ENCODE assay signal across 22 mouse cellular contexts in the genomic region with DNA sequence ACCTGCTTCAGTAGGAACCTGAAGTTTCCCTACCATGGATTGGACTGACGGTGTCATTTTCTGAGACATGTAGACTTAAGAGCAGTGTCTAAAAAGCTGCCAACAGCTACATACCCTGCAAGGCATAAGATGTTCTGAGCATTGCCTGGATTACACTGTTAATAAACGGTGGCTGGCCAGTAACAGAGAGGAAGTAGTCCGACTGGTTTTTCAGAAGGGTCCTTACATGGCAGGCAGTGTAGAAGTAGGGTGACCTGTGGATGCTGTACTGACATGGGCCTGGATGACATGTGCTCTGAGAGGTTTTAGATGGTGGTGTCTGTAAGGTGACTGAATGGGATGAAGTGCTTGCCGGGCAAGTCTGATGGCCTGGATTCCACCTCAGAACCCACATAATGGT. TPM values are rescaled to one million over a fixed set of nuclear protein-coding genes. Genes with fewer than 3 reads are reported as not detected.
DNase-seq lines count a peak whose midpoint lies in the region; ATAC-seq and TF ChIP-seq lines count a peak whose summit lies in the region.
"Had no signal": no experiment of that assay in that cellular context is flagged by ENCODE, and none has a peak within 500 bp of the region (broad histone marks: within the 10 kb centered on the region; RNA-seq: fewer than 3 reads in every experiment).

No protein-coding gene starts in this region.

- TF ChIP-seq EP300 in heart, adult 2 months (IDR thresholded peaks at IDR 0.05; ENCODE audit: insufficient read depth, low read depth, low read length) = no peak

- TF ChIP-seq POLR2A in heart, adult 2 months (IDR thresholded peaks at IDR 0.05; ENCODE audit: insufficient read depth, low read depth, low read length) = no peak

- peak overlapping the region; percentile 18; the same call in 1 of the 2 replicates for H3K27ac ChIP-seq in heart, adult 2 months
- no peak overlapping the region for H3K27ac ChIP-seq in heart, embryonic 10.5 days
- 0 out of 2 replicates have a peak overlapping the region, but pooled peaks have one; percentile 30 for H3K27ac ChIP-seq in hindbrain, embryonic 12.5 days
- no peak overlapping the region for H3K27ac ChIP-seq in hindbrain, embryonic 10.5 days
- H3K27ac ChIP-seq in lung, embryonic 16.5 days (ENCODE audit: low read length) = peak overlapping the region; percentile 54
- H3K27ac ChIP-seq: hindbrain, embryonic 15.5 days; liver, embryonic 12.5 days had no signal

- no peaks in the 10 kb centered on the region for H3K9me3 ChIP-seq in heart, embryonic 10.5 days
- no peaks in the 10 kb centered on the region for H3K9me3 ChIP-seq in hindbrain, embryonic 12.5 days (replicated peaks)
- H3K9me3 ChIP-seq in hindbrain, embryonic 10.5 days = no peaks in the 10 kb centered on the region
- no peaks in the 10 kb centered on the region for H3K9me3 ChIP-seq in lung, embryonic 16.5 days (ENCODE audit: control insufficient read depth, low read length)
- H3K9me3 ChIP-seq: hindbrain, embryonic 15.5 days; limb, embryonic 13.5 days; liver, embryonic 12.5 days had no signal

- 54% methylated on average over 4 of the region's 4 CpGs for WGBS in heart, adult 2 months
- 73% methylated on average over 4 of the region's 4 CpGs for WGBS in heart, embryonic 10.5 days
- WGBS in hindbrain, embryonic 12.5 days = 82% methylated on average over 4 of the region's 4 CpGs
- WGBS in hindbrain, embryonic 10.5 days = 86% methylated on average over 4 of the region's 4 CpGs
- WGBS in lung, embryonic 16.5 days = 44% methylated on average over 4 of the region's 4 CpGs

- intact Hi-C loops in heart, adult 2 months (cut with DNase I) = no loop called here

- H3K9ac ChIP-seq in heart, adult 2 months (ENCODE audit: low read depth, low read length) = no peak overlapping the region
- no peak overlapping the region for H3K9ac ChIP-seq in hindbrain, embryonic 12.5 days
- 0 out of 2 replicates have a peak overlapping the region, but pooled peaks have one; percentile 22 for H3K9ac ChIP-seq in lung, embryonic 16.5 days (ENCODE audit: low read length)
- H3K9ac ChIP-seq: hindbrain, embryonic 15.5 days; limb, embryonic 13.5 days; liver, embryonic 12.5 days had no signal

- peaks cover 46% of the 10 kb centered on the region for H3K4me1 ChIP-seq in heart, adult 2 months (ENCODE audit: control insufficient read depth, insufficient read depth, low read length)
- peaks cover 71% of the 10 kb centered on the region for H3K4me1 ChIP-seq in heart, embryonic 10.5 days
- peaks cover 66% of the 10 kb centered on the region for H3K4me1 ChIP-seq in hindbrain, embryonic 12.5 days
- peaks cover 66% of the 10 kb centered on the region for H3K4me1 ChIP-seq in hindbrain, embryonic 10.5 days (replicated peaks)
- H3K4me1 ChIP-seq in lung, embryonic 16.5 days (replicated peaks; ENCODE audit: control insufficient read depth, insufficient read depth, low read length) = peaks cover 85% of the 10 kb centered on the region

- no peaks in the 10 kb centered on the region for H3K27me3 ChIP-seq in heart, adult 2 months (ENCODE audit: control insufficient read depth, insufficient read depth, low read length)
- H3K27me3 ChIP-seq in heart, embryonic 10.5 days (ENCODE audit: insufficient read depth, poor library complexity, severe bottlenecking) = no peaks in the 10 kb centered on the region
- no peaks in the 10 kb centered on the region for H3K27me3 ChIP-seq in hindbrain, embryonic 12.5 days
- H3K27me3 ChIP-seq in hindbrain, embryonic 10.5 days (ENCODE audit: insufficient read depth, poor library complexity, severe bottlenecking) = no peaks in the 10 kb centered on the region
- H3K27me3 ChIP-seq in lung, embryonic 16.5 days (ENCODE audit: control insufficient read depth, insufficient read depth, low read depth, low read length) = no peaks in the 10 kb centered on the region
- H3K27me3 ChIP-seq: hindbrain, embryonic 15.5 days; limb, embryonic 13.5 days; liver, embryonic 12.5 days had no signal

- DNase-seq in heart, adult 2 months = peak in 1 of 2 experiments; percentile 11
- no peak for DNase-seq in heart, embryonic 10.5 days (ENCODE audit: low spot score)
- DNase-seq in hindbrain, embryonic 10.5 days (ENCODE audit: low spot score) = no peak
- DNase-seq in lung, postnatal 14 days = no peak
- DNase-seq in right cerebral cortex, postnatal 36 days (ENCODE audit: low spot score in 2 of 2) = no peak
- DNase-seq: adrenal gland, postnatal 25 days; cerebellum, adult 8-10 months; heart, postnatal 36 days; kidney, postnatal 36 days; midbrain, embryonic 14.5 days had no signal

- peaks cover 4% of the 10 kb centered on the region for H3K79me2 ChIP-seq in heart, adult 2 months (replicated peaks; ENCODE audit: control insufficient read depth, insufficient read depth, low read length)

- H3K4me2 ChIP-seq in hindbrain, embryonic 12.5 days (replicated peaks) = no peak overlapping the region
- no peak overlapping the region for H3K4me2 ChIP-seq in lung, embryonic 16.5 days (ENCODE audit: low read depth, low read length)
- H3K4me2 ChIP-seq: hindbrain, embryonic 15.5 days; limb, embryonic 13.5 days; liver, embryonic 12.5 days had no signal

- no peak overlapping the region for H3K4me3 ChIP-seq in heart, adult 2 months
- no peak overlapping the region for H3K4me3 ChIP-seq in heart, embryonic 10.5 days
- H3K4me3 ChIP-seq in hindbrain, embryonic 12.5 days = no peak overlapping the region
- no peak overlapping the region for H3K4me3 ChIP-seq in hindbrain, embryonic 10.5 days
- H3K4me3 ChIP-seq in lung, embryonic 16.5 days (ENCODE audit: low read length) = no peak overlapping the region
- H3K4me3 ChIP-seq: hindbrain, embryonic 15.5 days; limb, embryonic 13.5 days; liver, embryonic 12.5 days had no signal

- ATAC-seq in hindbrain, embryonic 12.5 days (ENCODE audit: low FRiP score) = no peak
- peak; percentile 15; the same call in 1 of the 2 replicates for ATAC-seq in lung, embryonic 16.5 days (ENCODE audit: low read depth)
- ATAC-seq: liver, embryonic 12.5 days had no signal

- TF ChIP-seq CTCF in heart, adult 2 months (IDR thresholded peaks at IDR 0.05) = no peak

- H3K36me3 ChIP-seq in heart, adult 2 months (ENCODE audit: control insufficient read depth, insufficient read depth, low read length) = peaks cover 30% of the 10 kb centered on the region
- H3K36me3 ChIP-seq in heart, embryonic 10.5 days = no peaks in the 10 kb centered on the region
- no peaks in the 10 kb centered on the region for H3K36me3 ChIP-seq in hindbrain, embryonic 12.5 days
- peaks cover 10% of the 10 kb centered on the region; the same call in 1 of the 2 replicates for H3K36me3 ChIP-seq in hindbrain, embryonic 10.5 days
- no peaks in the 10 kb centered on the region for H3K36me3 ChIP-seq in lung, embryonic 16.5 days (ENCODE audit: control insufficient read depth, insufficient read depth, low read length)
- H3K36me3 ChIP-seq: hindbrain, embryonic 15.5 days; liver, embryonic 12.5 days had no signal

RNA-seq across cellular contexts. Expression of a gene that starts 42.6 kb away (rescaled TPM):
- total RNA-seq in heart, adult 2 months (2021) = not detected
- polyA plus RNA-seq in heart, adult 2 months (2012; rRNA removed) = 0.04 TPM in 1 of 2 replicates, not detected in the other
- polyA plus RNA-seq in heart, embryonic 10.5 days (2016; fragmentation: Nextera tagmentation; extraction: Ambion mirVana) = 0.06 TPM in 1 of 2 replicates, not detected in the other
- polyA plus RNA-seq in hindbrain, embryonic 12.5 days (2016; fragmentation: Nextera tagmentation; extraction: Ambion mirVana) = 0.10 and 0.18 TPM in 2 replicates
- 0.12 and 0.20 TPM in 2 replicates for polyA plus RNA-seq in hindbrain, embryonic 10.5 days (2016; fragmentation: Nextera tagmentation; extraction: Ambion mirVana)
- 0.10 TPM in 1 of 2 replicates, not detected in the other for polyA plus RNA-seq in lung, embryonic 16.5 days (2015; fragmentation: Nextera tagmentation; extraction: Ambion mirVana)
- total RNA-seq: adrenal gland, postnatal 25 days; ES-E14; gastrocnemius, adult 18-20 months; heart, postnatal 36 days; left cerebral cortex, adult 18-20 months; left cerebral cortex, postnatal 25 days; megakaryocyte-erythroid progenitor cell, adult 5-6 weeks had no signal
- polyA plus RNA-seq: hindbrain, embryonic 15.5 days; intestine, embryonic 14.5 days; kidney, embryonic 14.5 days had no signal

Comparison
In these comparisons a context has a peak if more than half of its experiments do, and no peak if none do; other contexts are left out.
1. H3K27ac ChIP-seq: peak in heart, adult 2 months (single experiment), hindbrain, embryonic 12.5 days (single experiment) and lung, embryonic 16.5 days (single experiment); none in heart, embryonic 10.5 days (single experiment) and hindbrain, embryonic 10.5 days (single experiment).